Mouse (Mus musculus) ovary, postnatal 10 days (tissue): ENCODE data around the gene Cyfip1.

Experiments
- DNase-seq: peaks from one replicate; pipeline ENCODE4 v3.0.0; 2022; ENCODE audit warnings: low spot score

The Cyfip1 gene

GRCm38 (mm10) chr7:55956054-55956453, 114.5 kb downstream of the Cyfip1 start:
- DNase-seq = no peak

DNA sequence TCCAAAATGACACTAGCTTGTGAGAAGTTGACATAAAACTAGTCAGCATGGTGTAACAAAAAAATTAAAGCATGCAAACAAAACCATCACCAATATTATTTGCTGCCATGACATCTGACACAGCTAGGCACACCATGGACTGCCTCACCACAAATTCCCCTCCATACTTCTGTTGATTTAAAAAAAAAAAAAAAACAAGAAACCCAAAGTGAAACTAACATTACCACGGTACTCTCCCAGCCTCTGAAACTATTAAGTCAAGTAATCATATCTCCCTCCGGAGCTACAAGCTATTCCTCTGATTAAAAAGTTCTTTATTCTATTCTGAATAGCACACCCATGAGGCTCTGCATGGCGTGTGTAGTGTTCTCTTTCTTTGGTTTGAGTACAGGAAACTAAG, 115.6 kb downstream of the Cyfip1 start:
- no peak for DNase-seq

DNA sequence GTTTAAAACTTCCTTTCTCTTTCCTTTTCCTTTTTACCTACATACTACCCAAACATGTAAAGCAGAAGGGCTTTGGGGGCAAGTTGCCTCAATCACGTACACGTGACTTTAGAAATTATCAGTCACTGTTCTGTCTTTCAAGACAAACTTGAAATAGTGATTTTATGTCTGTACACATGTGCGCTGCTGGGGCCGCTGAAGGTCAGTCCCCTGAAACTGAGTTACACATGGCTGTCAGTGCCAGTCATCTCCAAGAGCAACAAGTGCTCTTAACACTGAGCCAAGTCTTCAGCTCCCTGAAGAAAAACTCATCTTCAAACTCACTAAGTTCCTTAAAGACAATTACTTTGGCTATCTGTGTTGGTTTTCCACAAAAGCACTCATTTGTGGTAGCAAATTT, 116.4 kb downstream of the Cyfip1 start:
- no peak for DNase-seq

GRCm38 (mm10) chr7:55959801-55960200, 118.3 kb downstream of the Cyfip1 start:
- no peak for DNase-seq

DNA sequence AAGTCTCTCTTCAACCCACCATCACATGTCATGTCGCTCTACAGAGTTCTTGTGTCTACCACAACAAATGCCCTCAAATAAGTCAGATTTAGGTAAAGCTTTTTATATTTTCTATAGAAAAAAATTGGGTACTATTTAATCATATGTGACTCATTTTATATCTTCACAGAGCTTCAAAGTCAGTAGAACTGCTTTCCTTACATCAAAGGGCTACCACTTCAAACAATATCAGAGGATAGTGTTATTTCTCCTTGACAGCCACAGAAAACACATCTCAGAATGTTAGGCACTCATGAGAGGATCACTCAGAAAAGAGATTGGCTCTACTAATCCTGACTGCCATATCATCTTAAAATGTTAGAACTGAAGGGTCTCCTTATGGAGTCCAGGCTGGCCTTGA, 119.0 kb downstream of the Cyfip1 start:
- DNase-seq = no peak

DNA sequence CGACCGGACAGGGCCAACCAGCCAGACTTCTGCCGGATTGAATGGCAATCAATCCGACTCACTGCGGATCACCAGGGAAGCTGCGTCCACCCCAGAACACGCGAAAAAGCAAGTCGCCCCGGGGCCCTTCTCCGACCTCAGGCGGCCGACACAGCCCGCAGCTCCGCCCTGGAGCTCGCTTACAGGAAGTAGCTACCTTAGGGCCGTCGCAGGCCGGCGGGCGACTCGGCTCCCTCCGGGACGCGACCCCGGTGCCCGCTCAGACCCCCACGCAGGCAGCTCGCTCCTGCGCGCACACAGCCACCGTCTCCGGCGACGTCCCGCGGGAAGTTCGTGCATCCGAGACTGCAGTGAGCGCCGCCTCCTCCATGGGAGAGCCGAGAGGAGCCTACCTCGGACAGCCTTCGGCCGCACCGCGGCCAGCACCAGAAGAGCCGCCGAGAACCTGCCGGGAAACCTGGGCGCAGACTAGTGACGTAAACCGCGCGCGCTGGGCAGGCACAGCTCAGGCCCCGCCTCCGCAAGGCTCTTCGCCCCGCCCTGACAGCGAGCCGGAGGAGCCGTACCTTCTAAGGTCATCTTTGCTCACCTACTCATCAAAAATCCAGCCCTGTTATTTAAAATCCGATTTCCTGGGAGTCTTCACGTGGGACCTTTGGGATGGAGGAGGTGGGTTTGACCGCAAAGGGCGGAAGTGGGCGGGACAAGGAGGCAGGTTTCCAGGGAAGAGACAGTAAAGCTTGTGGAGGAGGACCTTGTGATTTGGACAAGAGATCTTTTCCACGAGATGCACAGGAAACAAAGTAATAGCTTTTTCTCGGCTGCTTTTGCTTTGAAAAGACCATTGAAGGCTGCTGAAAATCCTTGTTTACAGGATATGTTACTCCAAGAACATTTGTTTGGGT, 120.7 kb downstream of the Cyfip1 start, which contains the start of gene Nipa2:
TSS of gene Nipa2 (minus strand) at position 473 of the 905 bp plus-strand sequence.
- DNase-seq = peak; percentile 94

- DNase-seq = no peak
Observed at GRCm38 (mm10) chr7:55966866-55967460, 125.4 kb downstream of the Cyfip1 start.

DNA sequence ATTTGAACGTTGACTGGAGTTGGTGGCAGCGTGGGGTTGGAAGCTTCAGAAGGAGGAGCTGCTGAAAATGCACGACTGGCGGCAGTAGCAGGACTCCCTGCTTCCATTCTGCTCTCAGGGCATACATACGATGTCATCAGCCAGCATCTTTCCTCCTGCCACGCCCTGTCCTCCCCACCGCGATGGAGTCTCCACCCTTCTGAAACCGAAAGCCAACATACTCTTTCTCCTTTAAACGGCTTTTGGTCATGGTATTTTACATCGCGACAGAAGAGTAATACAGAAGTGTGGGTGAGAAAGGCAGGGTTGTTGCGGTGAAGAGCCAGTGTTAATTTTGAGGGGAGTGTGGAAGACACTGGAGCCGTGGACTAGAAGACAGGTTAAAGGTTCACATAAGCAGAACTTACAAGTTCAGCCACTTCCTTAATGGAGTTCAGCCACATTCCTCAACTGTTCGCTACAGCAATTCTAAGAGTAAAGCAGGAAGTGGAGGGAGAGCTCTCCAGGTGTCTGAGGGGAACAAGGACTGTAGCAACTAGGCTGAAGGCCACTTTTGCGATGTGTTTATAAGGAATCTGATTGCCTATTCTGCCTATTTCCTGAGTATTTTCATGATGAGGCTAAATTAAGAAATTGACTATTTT, 126.8 kb downstream of the Cyfip1 start:
- no peak for DNase-seq

- DNase-seq = no peak
Observed at GRCm38 (mm10) chr7:55969415-55969814, 127.9 kb downstream of the Cyfip1 start.

DNA sequence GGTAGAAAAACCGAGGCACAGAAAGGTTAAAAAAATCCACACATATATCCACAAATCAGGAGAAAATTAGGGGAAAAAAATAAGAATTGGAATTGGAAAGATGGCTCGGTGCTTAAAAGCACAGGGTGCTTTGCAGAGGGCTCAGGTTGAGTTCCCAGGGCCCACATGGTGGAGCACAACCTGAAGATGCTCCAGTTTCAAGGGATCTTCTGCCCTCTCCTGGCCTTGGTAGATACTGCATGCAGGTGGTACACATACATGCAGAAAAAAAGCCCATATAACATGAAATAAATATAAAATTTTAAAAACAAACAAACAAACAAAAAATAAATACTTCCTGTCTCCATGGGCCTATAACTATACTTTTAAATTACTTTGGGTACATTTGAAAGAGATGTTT, 132.9 kb downstream of the Cyfip1 start:
- DNase-seq = no peak

GRCm38 (mm10) chr7:55981511-55981910, 140.0 kb downstream of the Cyfip1 start:
- DNase-seq = no peak
